Mouse (Mus musculus): ENCODE measurements around the gene Rps3a1. TPM values are rescaled to one million over a fixed set of nuclear protein-coding genes. Genes with fewer than 3 reads are reported as not detected.

The Rps3a1 gene
- total RNA-seq, 1 experiment from 2014 or later: 3,318 TPM

Other genes starting within 250 kb of the Rps3a1 start
- gene Sh3d19, start 171.6 kb downstream of the Rps3a1 start, total RNA-seq (2017): 2.0 to 5.6 TPM (median 2.1 TPM) in 3 replicates
- gene Prss48, start 140.2 kb downstream of the Rps3a1 start, total RNA-seq (2017): not detected in 3 replicates
- gene Lrba, start 82.0 kb upstream of the Rps3a1 start, total RNA-seq (2017): 21.8 to 48.7 TPM (median 31.8 TPM) in 3 replicates

All from monocyte, adult 5-6 weeks (primary cell).